Mouse (Mus musculus) intestine, embryonic 14.5 days (tissue): Measurements from ENCODE around the gene Cacna1g. TPM values are rescaled to one million over a fixed set of nuclear protein-coding genes. Genes with fewer than 3 reads are reported as not detected.

Experiments
- ATAC-seq: fragments of 200-750 bp; cut with Nextera tagmentation; replicated peaks from 2 replicates; pipeline ENCODE4 v1.8.0; 2017; ENCODE audit warnings: low read depth, moderate number of reproducible peaks, moderate TSS enrichment, moderate library complexity; ENCODE audit not compliant: low FRiP score, low TSS enrichment
- DNase-seq: peaks from one replicate; pipeline ENCODE4 v3.0.0-alpha.2; 2018; ENCODE audit warnings: low spot score
- H3K27ac ChIP-seq: fragments of 300-500 bp; sonication (generic); 2 replicates; pipeline ENCODE4 v1.5.1; 2014; ENCODE audit warnings: low read depth, mild to moderate bottlenecking, control low read depth
- H3K27me3 ChIP-seq: fragments of 300-500 bp; sonication (generic); replicated peaks from 2 replicates; pipeline ENCODE4 v1.6.1; 2014; ENCODE audit warnings: low read length, control low read depth; ENCODE audit not compliant: control insufficient read depth, insufficient read depth
- H3K36me3 ChIP-seq: fragments of 300-500 bp; sonication (generic); 2 replicates; pipeline ENCODE4 v1.6.1; 2014; ENCODE audit warnings: low read length, control low read depth; ENCODE audit not compliant: control insufficient read depth, insufficient read depth
- H3K4me1 ChIP-seq: fragments of 300-500 bp; sonication (generic); replicated peaks from 2 replicates; pipeline ENCODE4 v1.6.1; 2014; ENCODE audit warnings: low read length, control low read depth, mixed read lengths; ENCODE audit not compliant: control insufficient read depth, insufficient read depth
- H3K4me2 ChIP-seq: fragments of 300-500 bp; sonication (generic); 2 replicates; pipeline ENCODE4 v1.6.1; 2014; ENCODE audit warnings: low read length
- H3K4me3 ChIP-seq: fragments of 300-500 bp; sonication (generic); 2 replicates; pipeline ENCODE4 v1.5.1; 2014; ENCODE audit warnings: low read depth, low read length, control low read depth, mixed read lengths
- H3K9ac ChIP-seq: fragments of 300-500 bp; sonication (generic); 2 replicates; pipeline ENCODE4 v1.6.1; 2014; ENCODE audit warnings: mild to moderate bottlenecking, low read length
- H3K9me3 ChIP-seq: fragments of 300-500 bp; sonication (generic); 2 replicates; pipeline ENCODE4 v1.6.1; 2016; ENCODE audit warnings: low read length, control low read depth; ENCODE audit not compliant: control insufficient read depth
- WGBS: fragments of 180-500 bp; shearing (Covaris S2); extraction: QIAGEN DNeasy Blood & Tissue Kit; methylation state at CpG from one replicate; pipeline ENCODE4 v1.1.7; 2014; 5-methylcytosine and 5-hydroxymethylcytosine counted together
- polyA plus RNA-seq: library from polyadenylated mRNA; unstranded; fragments of >200 nt; fragmentation: Nextera tagmentation; extraction: Ambion mirVana; gene quantifications from 2 replicates; pipeline ENCODE4 v1.2.1, GENCODE M21; 2014

Cacna1g gene
- polyA plus RNA-seq, 1 experiment from 2014 or later, result 11.1 TPM

DNA sequence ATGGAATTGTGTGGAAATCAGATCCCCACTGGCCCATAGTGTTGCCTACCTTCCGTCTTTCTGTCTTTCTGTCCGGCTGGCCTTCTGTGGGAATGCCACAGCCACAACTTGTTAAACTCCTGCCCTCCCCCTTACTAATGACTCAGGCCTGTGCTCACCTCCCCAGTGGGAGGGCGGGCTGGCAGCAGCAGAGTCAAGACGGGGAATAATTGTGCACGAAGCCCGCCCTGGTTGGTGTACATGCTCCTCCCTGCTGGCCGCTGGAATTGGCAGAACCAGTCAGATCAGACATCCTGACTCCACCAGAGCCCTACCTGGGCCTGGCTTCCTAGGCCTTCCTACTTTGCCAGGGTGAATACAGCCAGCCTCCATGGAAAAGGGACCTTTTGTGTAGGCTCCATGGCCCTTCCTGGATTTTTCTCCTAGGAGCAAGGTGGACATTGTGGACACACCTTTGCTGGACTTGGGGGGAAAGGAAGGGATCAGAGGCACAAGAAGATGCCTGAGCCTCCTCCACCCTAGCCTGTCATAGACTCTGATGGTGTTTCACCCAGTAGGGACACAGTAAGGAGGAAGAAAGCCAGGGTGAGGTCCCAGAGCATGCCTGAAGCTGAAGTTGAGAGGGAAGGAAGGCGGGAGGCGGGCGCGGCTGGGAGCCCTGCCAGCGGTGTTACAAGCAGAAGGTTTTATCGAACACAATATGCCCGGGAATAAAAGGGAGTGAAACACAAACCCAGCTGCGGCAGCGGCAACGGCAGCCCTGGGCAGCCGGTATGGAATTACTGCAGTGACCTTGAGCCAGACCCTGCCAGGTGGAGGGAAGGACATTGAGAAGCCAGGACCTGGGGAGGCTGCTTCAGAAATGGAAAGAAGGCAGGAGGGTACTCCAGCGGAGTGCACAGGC lies 24.3 kb upstream of the Cacna1g start:
- no peak overlapping the region for H3K9ac ChIP-seq
- H3K27me3 ChIP-seq, result no peaks in the 10 kb centered on the region
- peak overlapping the region; percentile 15; the same call in 1 of the 2 replicates for H3K4me3 ChIP-seq

DNA sequence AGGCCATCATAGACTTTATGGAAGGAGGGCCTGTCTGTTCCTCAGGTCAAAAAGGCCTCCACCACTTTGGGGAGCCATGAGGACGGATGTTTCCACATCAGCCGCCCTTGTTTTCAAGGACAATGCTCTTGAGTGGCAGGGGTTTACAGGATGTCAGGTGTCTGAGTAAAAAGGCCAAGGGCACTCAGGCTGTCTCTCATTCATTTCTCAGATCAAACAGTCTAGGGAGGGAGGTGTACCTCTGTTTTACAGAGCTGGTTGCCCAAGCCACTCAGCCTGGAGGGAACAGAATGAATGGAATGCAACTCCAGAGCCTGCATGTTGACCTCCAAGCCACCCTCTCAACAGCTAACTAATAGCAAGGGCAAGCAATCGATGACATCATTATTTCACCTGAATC lies 21.4 kb upstream of the Cacna1g start:
- Histone ChIP-seq H3K4me1 (peaks cover 26% of the 10 kb centered on the region), H3K27me3 (no peaks in the 10 kb centered on the region), H3K27ac (no peak overlapping the region), H3K9me3 (no peaks in the 10 kb centered on the region), H3K9ac (no peak overlapping the region), H3K36me3 (no peaks in the 10 kb centered on the region), H3K4me3 (no peak overlapping the region), H3K4me2 (no peak overlapping the region)
- WGBS, result 74% methylated on average over 3 of the region's 3 CpGs
- ATAC-seq, result no peak
- no peak for DNase-seq

More for the DNA sequence above, 24.3 kb upstream of the Cacna1g start:
- H3K4me1 ChIP-seq, result peaks cover 29% of the 10 kb centered on the region
- 21% methylated on average over 19 of the region's 19 CpGs for WGBS
- DNase-seq (peak; percentile 67), ATAC-seq (0 out of 2 replicates have a peak, but pooled peaks have one; percentile 29)
- peak overlapping the region; percentile 33 for H3K27ac ChIP-seq
- no peaks in the 10 kb centered on the region for H3K36me3 ChIP-seq
- peak overlapping the region; percentile 65 for H3K4me2 ChIP-seq
- no peaks in the 10 kb centered on the region for H3K9me3 ChIP-seq

DNA sequence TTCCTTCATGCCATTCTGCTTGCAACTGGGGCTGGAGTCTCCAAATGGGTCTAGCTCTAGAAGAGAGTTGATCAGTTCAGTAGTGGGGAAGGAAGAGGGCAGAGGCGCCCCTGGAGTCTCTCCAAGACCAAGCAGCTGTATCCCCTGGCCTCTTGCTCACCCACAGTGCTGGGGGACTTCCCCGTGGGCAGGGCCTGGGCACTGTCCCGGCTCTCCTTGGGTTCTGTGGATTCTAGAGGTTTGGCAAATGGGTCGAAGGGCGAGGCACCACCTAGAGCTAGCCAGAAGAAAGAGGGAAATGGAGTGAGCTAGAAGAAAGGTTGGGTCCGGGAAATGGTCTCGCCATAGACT lies 17.7 kb upstream of the Cacna1g start:
- ATAC-seq (no peak), DNase-seq (no peak)
- WGBS, result 69% methylated on average over 7 of the region's 7 CpGs
- Histone ChIP-seq H3K27ac (no peak overlapping the region), H3K36me3 (no peaks in the 10 kb centered on the region), H3K4me2 (peak overlapping the region; percentile 80), H3K4me1 (no peaks in the 10 kb centered on the region; the same call in 1 of the 2 replicates), H3K27me3 (no peaks in the 10 kb centered on the region), H3K9ac (no peak overlapping the region; the same call in 1 of the 2 replicates), H3K4me3 (peak overlapping the region; percentile 50), H3K9me3 (no peaks in the 10 kb centered on the region)

DNA sequence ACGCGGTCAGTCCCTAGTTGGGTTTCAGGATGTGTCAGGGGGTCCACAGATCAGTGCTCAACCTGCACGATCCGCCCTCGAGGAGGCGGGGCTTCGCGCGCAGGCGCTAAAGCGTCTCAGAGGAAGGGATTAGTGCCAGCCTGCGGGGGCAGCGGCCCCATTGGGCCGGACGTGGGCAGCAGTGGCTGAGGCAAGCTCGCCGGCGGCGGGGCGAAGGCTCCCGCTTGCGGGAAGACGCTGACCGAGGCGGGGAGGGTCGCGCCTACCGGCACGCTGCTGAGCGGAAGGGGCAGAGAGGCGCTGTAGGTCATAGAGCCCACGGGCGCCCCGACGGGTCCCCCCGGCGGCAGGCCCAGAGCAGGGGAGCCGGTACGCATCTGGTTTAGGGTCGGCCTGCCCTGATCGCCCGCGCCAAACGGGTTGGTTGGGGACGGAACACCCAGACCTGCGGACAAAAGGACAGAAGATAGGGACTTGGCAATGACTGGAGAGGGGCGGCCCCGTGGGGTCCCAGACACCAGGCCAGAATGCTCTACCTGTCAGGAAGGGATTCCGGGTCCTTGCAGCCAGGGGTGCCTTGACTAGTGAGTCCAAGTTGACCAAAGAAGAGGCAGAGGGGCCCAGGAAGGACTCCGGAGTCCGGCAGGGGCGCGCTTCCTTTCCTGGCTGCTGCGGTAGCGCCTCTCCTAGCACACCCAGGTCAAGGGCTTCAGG lies 17.2 kb upstream of the Cacna1g start:
- peak overlapping the region; percentile 80 for H3K4me2 ChIP-seq
- no peak overlapping the region for H3K27ac ChIP-seq
- peak overlapping the region; percentile 50 for H3K4me3 ChIP-seq
- H3K9ac ChIP-seq, result peak overlapping the region; percentile 52
- no peaks in the 10 kb centered on the region for H3K27me3 ChIP-seq
- 6% methylated on average over 55 of the region's 55 CpGs for WGBS
- peak; percentile 76 for DNase-seq
- H3K9me3 ChIP-seq, result no peaks in the 10 kb centered on the region
- no peaks in the 10 kb centered on the region for H3K36me3 ChIP-seq
- ATAC-seq, result peak; percentile 51
- no peaks in the 10 kb centered on the region; the same call in 1 of the 2 replicates for H3K4me1 ChIP-seq

DNA sequence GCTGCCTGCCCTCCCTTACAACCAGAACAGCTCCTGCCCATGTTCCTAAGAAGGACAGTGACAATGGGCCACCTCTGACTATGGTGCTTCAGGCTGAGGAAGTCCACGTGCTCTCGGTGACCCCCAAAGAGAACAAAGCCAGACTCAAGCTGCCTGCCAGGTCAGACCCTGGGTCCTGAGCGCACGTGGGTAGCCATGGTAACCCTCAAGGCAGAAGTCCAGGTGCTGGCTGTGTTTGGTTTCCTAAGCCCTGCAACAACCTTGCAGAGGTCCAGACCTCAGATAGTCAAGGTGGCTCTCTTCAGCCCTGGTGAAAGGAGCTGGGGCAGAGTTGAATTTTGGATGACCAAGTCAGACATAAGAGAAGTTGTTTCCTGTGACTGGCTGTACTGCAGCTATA lies 15.7 kb upstream of the Cacna1g start:
- no peak overlapping the region for H3K4me3 ChIP-seq
- no peaks in the 10 kb centered on the region; the same call in 1 of the 2 replicates for H3K4me1 ChIP-seq
- H3K36me3 ChIP-seq, result no peaks in the 10 kb centered on the region
- 44% methylated on average over 4 of the region's 4 CpGs for WGBS
- H3K27ac ChIP-seq, result no peak overlapping the region
- no peak overlapping the region for H3K9ac ChIP-seq
- no peak for DNase-seq
- H3K27me3 ChIP-seq, result no peaks in the 10 kb centered on the region
- no peaks in the 10 kb centered on the region for H3K9me3 ChIP-seq
- H3K4me2 ChIP-seq, result no peak overlapping the region
- no peak for ATAC-seq

DNA sequence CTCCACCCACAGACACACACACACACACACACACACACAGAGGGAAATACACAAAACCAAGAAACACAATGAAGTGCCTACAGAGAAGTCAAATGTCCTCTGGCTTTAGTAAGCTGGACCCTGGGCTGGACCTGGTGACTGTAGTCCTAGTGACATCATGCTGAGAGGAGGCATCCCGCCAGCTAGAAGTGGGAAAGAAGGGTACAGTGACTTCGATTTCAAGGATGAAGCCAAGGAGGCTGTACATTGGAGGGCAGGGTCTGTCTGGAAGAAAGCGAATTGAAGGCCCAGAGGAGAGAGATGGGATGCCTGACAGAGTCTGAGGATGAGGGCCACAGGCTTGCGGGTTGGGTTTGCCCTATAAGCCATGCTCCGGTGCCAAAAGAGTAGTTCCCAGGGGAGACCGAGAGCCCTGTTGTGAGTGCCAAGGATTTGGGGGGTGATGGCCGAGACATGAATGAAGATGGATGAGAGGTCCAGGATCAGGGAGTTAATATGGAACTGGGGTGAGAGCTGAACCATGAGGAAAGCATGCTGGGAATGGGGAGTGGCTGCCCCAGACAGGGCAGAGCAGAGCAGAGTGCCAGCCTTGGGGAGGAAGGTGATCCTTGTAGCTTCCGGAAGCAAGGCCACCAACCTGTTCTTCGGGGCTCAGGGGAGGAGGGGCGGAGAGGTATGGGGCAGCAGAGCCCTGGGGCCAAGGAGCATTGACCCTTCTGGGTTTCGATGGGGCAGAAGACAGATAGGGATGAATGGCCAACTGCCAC lies 15.0 kb upstream of the Cacna1g start:
- ATAC-seq (no peak), DNase-seq (no peak)
- no peak overlapping the region for H3K4me3 ChIP-seq
- H3K4me1 ChIP-seq, result no peaks in the 10 kb centered on the region; the same call in 1 of the 2 replicates
- H3K9me3 ChIP-seq, result no peaks in the 10 kb centered on the region
- no peaks in the 10 kb centered on the region for H3K36me3 ChIP-seq
- no peak overlapping the region for H3K4me2 ChIP-seq
- H3K27me3 ChIP-seq, result no peaks in the 10 kb centered on the region
- no peak overlapping the region for H3K27ac ChIP-seq
- H3K9ac ChIP-seq, result no peak overlapping the region
- 90% methylated on average over 11 of the region's 11 CpGs for WGBS

DNA sequence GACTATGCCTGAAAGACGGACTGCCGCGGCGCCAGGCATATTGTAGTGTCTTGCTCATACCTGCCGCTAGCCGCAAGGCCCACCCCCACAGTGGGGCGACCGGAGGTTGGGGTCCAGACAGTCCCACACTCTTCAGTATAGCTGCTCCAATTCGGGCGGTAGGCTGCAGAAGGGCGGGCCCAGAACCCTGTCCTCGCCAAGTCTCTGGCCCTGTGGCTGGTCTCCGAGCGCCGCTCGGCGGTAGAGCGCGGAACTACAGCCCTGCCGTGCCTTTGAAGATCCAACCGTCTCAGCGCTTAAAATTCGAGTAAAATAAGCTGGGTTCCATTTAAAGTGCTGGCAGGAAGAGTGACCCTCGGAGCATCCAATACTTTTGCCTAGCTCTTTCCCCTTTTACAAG lies 12.0 kb upstream of the Cacna1g start, which contains the start of gene Spata20:
TSS of gene Spata20 (minus strand) at position 179 of the 400 bp plus-strand sequence.
- Histone ChIP-seq H3K4me1 (no peaks in the 10 kb centered on the region), H3K9ac (no peak within 1 kb of the TSS), H3K4me2 (peak within 1 kb of the TSS; percentile 44), H3K9me3 (no peaks in the 10 kb centered on the region), H3K4me3 (0 out of 2 replicates have a peak within 1 kb of the TSS, but pooled peaks have one; percentile 11), H3K27ac (no peak within 1 kb of the TSS), H3K36me3 (no peaks in the 10 kb centered on the region), H3K27me3 (no peaks in the 10 kb centered on the region)
- DNase-seq, result peak; percentile 98
- peak; percentile 80 for ATAC-seq
- WGBS, result 2% methylated on average over 24 of the region's 24 CpGs

DNA sequence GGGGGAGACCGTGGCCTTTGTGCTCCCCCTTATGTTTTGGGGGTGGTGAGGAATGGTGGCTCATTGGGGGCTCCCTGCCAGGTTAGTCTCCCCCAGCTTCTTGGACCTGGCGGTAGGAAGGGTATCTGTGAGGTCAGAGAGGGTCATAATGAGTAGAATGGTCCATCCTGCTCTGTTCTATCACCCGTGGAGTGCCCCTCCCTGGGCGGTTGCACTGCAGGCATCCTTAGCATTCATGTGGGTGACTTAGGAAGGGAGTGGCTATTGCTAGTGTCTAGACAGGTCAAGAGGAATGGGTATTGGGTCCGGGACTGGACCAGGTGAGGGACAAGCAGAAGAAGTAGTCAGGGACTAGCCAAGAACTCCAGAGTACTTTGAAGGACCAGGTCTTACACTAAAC lies 11.2 kb upstream of the Cacna1g start:
- H3K4me1 ChIP-seq, result no peaks in the 10 kb centered on the region
- H3K9ac ChIP-seq, result no peak overlapping the region
- ATAC-seq (no peak), DNase-seq (no peak)
- no peaks in the 10 kb centered on the region for H3K27me3 ChIP-seq
- H3K4me3 ChIP-seq, result no peak overlapping the region
- no peak overlapping the region for H3K27ac ChIP-seq
- H3K9me3 ChIP-seq, result no peaks in the 10 kb centered on the region
- 77% methylated on average over 5 of the region's 5 CpGs for WGBS
- no peak overlapping the region for H3K4me2 ChIP-seq
- H3K36me3 ChIP-seq, result no peaks in the 10 kb centered on the region
